Mouse (Mus musculus) erythroblast, embryonic 14.5 days (primary cell): Measurements from ENCODE around the gene S100a5.

Experiments used
- GATA1 ChIP-seq: IDR thresholded peaks from 2 replicates; pipeline ENCODE4 v1.6.1; 2012; ENCODE audit warnings: low read length, inconsistent platforms, mixed read lengths
- TAL1 ChIP-seq: IDR thresholded peaks from 3 replicates; pipeline ENCODE4 v1.6.1; 2012; ENCODE audit warnings: low read length, inconsistent platforms, mixed read lengths

GRCm38 (mm10) chr3:90579433-90579832, 28.9 kb upstream of the S100a5 start:
- TF ChIP-seq TAL1 (no peak), GATA1 (no peak)
